In genomic region chr17:84070596-84070995, GRCm38 (mm10) we compare ENCODE assay signal across 29 mouse cellular contexts.
DNase-seq lines count a peak whose midpoint lies in the region; ATAC-seq and TF ChIP-seq lines count a peak whose summit lies in the region.
"Had no signal": no experiment of that assay in that cellular context is flagged by ENCODE, and none has a peak within 500 bp of the region (broad histone marks: within the 10 kb centered on the region; RNA-seq: fewer than 3 reads in every experiment).

No protein-coding gene starts in this region.

- H3K27ac ChIP-seq in gastrocnemius, adult 2 months = peak overlapping the region; percentile 72; the same call in 1 of the 2 replicates
- H3K27ac ChIP-seq in layer of hippocampus, adult 2 months = 0 out of 2 replicates have a peak overlapping the region, but pooled peaks have one; percentile 39
- H3K27ac ChIP-seq: hindbrain, embryonic 12.5 days; hindbrain, postnatal 0 days; limb, embryonic 13.5 days; liver, embryonic 12.5 days; midbrain, embryonic 13.5 days; neural tube, embryonic 15.5 days had no signal

- intact Hi-C loops in gastrocnemius, adult 2 months (cut with DNase I) = no loop called here

- no peak for TF ChIP-seq CTCF in gastrocnemius, adult 2 months (IDR thresholded peaks at IDR 0.05)
- TF ChIP-seq CTCF in layer of hippocampus, adult 2 months (conservative IDR thresholded peaks at IDR 0.05) = no peak

- no peak for DNase-seq in gastrocnemius, adult 2 months
- DNase-seq in gastrocnemius, adult 18-20 months (ENCODE audit: low spot score) = no peak
- DNase-seq in layer of hippocampus, adult 2 months (ENCODE audit: low spot score in 2 of 2) = no peak
- no peak for DNase-seq in layer of hippocampus, postnatal 10 days (ENCODE audit: low spot score in 2 of 2)
- peak; percentile 74 for DNase-seq in NIH3T3 (ENCODE audit: low read depth)
- DNase-seq: adrenal gland, adult 8-10 months; cerebellum, adult 11 months; cerebellum, adult 9-10 months; cerebellum, postnatal 36 days; forebrain, postnatal 0 days; gastrocnemius, postnatal 14 days; heart, postnatal 36 days; kidney, postnatal 10 days; layer of hippocampus, adult 9-11 months; liver, postnatal 0 days; lung, postnatal 36 days; retina, postnatal 1 day; right cerebral cortex, postnatal 14 days; thymus, postnatal 14 days had no signal

- H3K4me3 ChIP-seq in gastrocnemius, adult 2 months = no peak overlapping the region
- no peak overlapping the region for H3K4me3 ChIP-seq in layer of hippocampus, adult 2 months
- H3K4me3 ChIP-seq: hindbrain, embryonic 12.5 days; limb, embryonic 13.5 days; liver, embryonic 12.5 days; megakaryocyte, embryonic 14.5 days; midbrain, embryonic 13.5 days; neural tube, embryonic 15.5 days had no signal

- ATAC-seq in activated CD4-positive, CD25-positive, alpha-beta regulatory T cell, adult 4 months = no peak
- ATAC-seq in megakaryocyte, adult 5-6 weeks (ENCODE audit: poor library complexity, severe bottlenecking) = no peak
- ATAC-seq: forebrain, postnatal 0 days; hindbrain, postnatal 0 days; intestine, embryonic 16.5 days; liver, embryonic 12.5 days; liver, postnatal 0 days; midbrain, embryonic 13.5 days had no signal
